Mouse (Mus musculus) liver, postnatal 0 days (tissue): Measurements from ENCODE around the gene Asb16.

Experiments
- CTCF ChIP-seq: sonication (generic); IDR thresholded peaks from 2 replicates; pipeline ENCODE4 v1.5.1; 2016; ENCODE audit warnings: antibody characterized with exemption, low read depth
- EP300 ChIP-seq: IDR thresholded peaks from 2 replicates; pipeline ENCODE4 v1.6.1; 2016; ENCODE audit warnings: antibody characterized with exemption, low read depth, mild to moderate bottlenecking

GRCm38 (mm10) chr11:102224686-102225085, 43.9 kb upstream of the Asb16 start:
- TF ChIP-seq CTCF (no peak), EP300 (no peak)
